Mouse (Mus musculus): Measurements from ENCODE around the gene Psmd9.

Psmd9 gene

DNA sequence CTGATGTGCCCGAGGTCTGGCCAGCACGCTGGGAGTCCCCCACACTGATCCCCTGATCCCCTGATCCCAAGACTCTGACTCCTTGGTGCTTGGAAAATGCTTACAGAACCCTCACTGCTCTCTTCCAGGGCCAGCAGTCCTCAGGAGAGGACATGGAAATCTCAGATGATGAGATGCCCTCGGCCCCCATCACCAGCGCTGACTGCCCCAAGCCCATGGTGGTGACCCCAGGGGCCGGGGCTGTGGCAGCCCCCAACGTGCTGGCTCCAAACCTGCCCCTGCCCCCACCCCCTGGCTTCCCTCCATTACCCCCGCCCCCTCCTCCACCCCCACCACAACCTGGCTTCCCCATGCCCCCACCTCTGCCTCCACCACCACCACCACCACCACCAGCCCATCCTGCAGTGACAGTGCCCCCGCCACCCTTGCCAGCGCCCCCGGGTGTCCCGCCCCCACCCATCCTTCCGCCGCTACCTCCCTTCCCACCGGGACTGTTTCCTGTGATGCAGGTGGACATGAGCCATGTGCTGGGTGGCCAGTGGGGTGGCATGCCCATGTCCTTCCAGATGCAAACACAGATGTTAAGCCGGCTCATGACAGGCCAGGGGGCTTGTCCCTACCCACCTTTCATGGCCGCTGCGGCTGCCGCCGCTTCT lies 17.4 kb upstream of the Psmd9 start:
- DNase-seq, result no peak

DNA sequence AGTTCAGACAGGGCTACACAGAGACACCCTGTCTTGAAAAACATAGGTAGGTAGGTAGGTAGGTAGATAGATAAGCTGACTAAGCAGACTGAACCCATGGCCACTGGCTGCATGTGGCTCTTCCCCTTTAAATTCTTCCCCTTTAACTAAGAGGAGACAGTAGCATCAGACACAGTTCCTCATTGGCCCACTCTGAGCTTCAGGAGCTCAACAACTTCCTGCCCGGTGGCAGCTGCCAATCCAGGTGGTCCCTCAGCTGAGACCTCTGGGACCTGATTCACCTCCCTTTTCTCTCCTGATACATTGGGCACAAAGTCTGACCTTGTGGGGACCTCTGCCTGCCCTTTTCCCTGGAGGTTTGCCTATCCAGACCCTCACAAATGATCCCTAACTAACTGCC lies 16.3 kb upstream of the Psmd9 start:
- no peak for DNase-seq

GRCm38 (mm10) chr5:123155425-123155824 lies 13.8 kb upstream of the Psmd9 start:
- DNase-seq, result peak; percentile 87

DNA sequence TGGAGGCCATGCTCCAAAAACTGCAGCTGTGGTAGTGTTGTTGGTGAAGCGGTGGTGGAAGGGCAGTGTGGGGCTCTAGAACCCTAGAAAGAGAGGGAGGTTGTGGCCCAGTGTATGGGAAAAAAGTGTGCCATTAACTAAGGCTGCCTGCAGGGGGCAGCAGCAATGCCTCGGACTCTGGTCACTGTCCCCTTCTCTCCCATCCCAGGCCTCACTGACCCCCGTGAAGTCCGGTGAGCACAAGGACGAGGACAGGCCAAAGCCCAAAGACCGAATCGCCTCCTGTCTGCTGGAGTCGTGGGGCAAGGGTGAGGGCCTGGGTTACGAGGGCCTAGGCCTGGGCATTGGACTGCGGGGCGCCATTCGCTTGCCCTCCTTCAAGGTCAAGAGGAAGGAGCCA lies 12.4 kb upstream of the Psmd9 start:
- DNase-seq, result no peak

GRCm38 (mm10) chr5:123157972-123158371 lies 11.2 kb upstream of the Psmd9 start:
- DNase-seq, result no peak

DNA sequence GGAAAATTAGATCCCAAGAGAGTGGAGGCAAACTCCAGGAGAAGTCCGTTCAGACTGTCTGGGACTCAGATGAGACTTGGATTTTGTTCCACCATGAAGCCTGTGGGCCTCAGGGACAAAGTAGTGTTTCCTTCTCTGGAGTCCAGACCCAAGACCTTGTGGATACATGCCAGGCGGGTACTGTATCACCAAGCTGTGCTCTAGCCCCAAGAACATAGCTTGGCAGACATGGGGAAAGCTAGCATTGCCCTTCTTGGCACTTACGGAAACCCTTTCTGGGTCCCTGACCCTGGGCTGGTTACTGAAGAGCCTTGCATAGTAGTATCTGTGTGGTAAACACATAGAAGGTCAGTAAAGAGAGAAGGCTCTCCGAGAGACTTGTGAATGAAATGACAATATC lies 9.8 kb upstream of the Psmd9 start:
- DNase-seq, result no peak

- no peak for DNase-seq
These were observed 9.3 kb upstream of the Psmd9 start for GRCm38 (mm10) chr5:123159866-123160265.

DNA sequence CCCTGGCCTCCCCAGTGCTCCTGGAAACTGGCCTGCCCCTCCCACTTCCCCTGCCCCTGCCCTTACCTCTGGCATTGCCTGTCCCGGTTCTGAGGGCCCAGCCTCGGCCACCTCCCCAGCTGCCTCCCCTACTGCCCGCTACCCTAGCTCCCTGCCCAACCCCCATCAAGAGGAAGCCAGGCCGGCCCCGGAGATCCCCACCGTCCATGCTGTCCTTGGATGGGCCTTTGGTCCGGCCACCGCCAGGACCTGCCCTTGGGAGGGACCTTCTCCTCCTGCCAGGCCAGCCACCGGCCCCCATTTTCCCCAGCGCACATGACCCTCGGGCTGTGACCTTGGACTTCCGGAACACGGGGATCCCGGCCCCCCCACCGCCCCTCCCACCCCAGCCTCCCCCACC lies 8.9 kb upstream of the Psmd9 start:
- DNase-seq, result no peak

- DNase-seq, result no peak
These were observed 6.3 kb upstream of the Psmd9 start for GRCm38 (mm10) chr5:123162942-123163341.

DNA sequence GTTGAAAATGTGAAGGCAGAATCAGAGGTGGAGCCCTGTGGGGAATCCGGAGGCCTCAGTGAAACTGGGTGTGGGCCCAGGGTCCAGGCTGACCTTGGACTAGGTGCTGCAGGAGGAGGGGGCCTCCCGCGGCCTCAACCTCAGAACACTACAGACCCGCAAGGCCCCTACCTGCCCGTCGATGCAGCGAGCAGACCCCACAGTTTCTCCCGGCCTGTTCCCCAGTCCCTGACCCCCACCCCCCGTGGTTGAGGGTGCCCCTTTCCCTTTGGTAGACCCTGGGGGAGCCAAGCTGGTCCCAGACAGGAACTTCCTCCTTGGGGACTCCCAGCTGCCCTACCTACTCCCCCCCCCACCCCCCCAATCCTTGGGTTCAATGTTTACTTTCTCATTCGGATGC lies 2.8 kb upstream of the Psmd9 start:
- no peak for DNase-seq

GRCm38 (mm10) chr5:123167591-123167990 lies 1.6 kb upstream of the Psmd9 start:
- DNase-seq, result no peak

DNA sequence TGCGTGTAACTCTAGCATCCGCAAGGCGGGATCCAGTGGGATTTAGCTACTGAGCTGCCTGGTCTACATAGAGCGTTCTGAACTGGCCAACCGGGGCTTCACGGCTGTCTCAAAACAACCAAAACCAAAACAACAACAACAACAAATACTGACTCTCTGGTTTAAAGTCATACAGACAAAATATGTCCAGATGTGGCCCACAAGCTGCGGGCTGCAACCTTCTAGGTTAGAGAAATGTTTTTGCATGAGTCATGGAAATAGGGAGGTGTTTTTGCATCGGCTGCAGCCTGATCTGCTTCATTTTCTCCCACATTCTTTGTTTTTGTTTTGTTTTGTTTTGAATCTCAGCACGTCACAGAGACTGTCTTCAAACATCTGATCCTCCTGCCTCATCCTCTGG lies 1.2 kb downstream of the Psmd9 start:
- no peak for DNase-seq

DNA sequence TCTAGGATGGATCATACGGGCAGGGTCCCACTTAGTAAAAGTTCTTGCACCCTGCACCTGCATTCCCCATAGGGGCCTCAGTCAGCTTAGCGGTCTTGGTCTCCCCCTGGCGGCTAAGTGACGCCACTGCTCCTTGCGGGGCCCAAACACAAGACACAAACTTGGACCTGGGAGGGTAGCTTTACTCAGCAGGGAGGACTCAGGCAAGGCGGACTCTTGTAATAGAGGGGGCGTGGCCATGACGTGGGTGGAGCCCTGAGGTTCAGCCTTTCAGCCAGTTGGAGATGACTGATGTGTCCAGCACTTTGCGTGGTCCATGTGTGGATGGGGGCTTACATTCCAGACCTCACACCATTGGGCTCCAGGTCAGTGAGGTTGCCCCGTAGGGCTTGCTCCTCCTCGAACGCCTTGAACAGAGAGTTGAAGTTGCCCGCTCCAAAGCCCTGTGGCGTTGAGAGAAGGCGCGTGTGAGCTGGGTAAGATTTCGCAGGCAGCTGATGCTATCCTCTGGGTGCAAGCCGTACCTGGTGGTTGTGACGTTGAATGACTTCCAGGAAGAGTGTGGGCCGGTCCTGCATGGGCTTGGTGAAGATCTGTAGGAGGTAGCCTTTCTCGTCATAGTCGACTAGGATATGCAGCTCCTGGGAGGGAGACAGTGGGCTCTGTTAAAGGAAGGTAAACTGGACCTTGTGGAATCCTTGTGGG lies 2.6 kb downstream of the Psmd9 start:
- peak; percentile 94 for DNase-seq

GRCm38 (mm10) chr5:123178792-123179191 lies 9.6 kb downstream of the Psmd9 start:
- DNase-seq, result no peak

- DNase-seq, result no peak
These were observed 11.2 kb downstream of the Psmd9 start for GRCm38 (mm10) chr5:123180390-123180789.

DNA sequence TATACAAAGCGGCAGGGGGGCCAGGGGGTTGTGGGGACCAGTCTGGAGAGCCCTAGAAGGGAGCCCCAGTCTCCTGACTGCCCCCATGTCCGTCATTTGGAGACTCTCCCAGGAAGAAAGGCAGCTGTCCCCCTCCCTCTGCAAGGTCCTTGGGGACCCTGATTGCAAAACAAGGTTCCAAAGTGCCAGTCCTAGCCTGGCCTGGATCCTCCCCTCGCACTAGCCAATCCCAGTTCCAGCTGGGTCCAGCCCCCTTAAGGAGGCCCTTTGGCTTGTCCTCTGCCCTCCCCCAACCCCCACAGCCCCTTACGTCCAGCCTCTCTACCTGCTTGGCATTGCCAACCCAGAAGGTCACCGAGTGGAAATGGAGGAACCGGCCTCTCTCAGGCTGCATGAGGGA lies 12.3 kb downstream of the Psmd9 start:
- no peak for DNase-seq

DNA sequence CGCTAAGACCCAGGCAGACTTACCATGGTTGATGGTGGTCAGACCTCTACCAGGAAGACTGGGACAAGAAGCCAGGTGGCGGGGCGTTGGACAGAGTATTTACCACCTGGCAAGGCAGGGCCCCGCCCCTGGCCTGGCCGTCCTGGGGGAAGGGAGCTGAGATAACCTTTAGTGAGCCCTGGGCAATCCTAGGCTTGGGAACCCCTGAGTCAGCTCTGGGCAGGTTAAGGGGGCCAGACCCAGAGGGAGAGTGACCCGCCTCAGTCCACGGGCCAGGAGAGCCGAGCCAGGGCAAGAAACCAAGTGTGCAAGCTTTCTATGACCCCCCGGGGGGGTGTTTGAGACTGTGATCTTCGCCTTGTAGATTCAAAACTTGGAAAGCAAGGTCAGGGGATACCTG lies 13.4 kb downstream of the Psmd9 start, which contains the start of gene Hpd:
Hpd (minus strand) TSS at position 77 of the 400 bp plus-strand sequence.
- no peak for DNase-seq

- DNase-seq, result peak; percentile 36
These were observed 16.8 kb downstream of the Psmd9 start for GRCm38 (mm10) chr5:123185966-123186365.

- DNase-seq, result no peak
These were observed 18.1 kb downstream of the Psmd9 start for GRCm38 (mm10) chr5:123187306-123187705.

GRCm38 (mm10) chr5:123190912-123191311 lies 21.7 kb downstream of the Psmd9 start:
- DNase-seq, result no peak

GRCm38 (mm10) chr5:123191427-123191826 lies 22.2 kb downstream of the Psmd9 start:
- no peak for DNase-seq

GRCm38 (mm10) chr5:123192606-123193150 lies 23.5 kb downstream of the Psmd9 start:
- no peak for DNase-seq

DNA sequence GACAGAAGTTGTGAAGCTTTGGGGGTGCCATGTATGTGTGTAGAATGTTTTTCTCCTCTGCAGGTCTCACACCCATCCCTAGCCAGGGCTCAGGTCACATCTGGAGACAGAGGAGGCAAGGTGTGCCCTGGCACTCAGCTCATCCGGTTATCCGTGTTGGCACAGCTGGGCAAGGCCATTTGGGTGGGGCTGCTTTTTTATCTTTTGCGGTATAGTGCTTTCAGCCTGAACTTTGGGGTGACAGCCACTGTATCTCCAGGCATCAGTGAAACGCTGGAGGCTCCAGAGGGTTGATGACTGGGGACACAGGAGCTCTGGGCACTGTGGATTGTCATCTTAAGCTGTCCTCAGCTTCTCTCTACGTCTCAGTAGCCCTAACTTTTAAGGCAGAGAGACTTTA lies 24.2 kb downstream of the Psmd9 start:
- no peak for DNase-seq

DNA sequence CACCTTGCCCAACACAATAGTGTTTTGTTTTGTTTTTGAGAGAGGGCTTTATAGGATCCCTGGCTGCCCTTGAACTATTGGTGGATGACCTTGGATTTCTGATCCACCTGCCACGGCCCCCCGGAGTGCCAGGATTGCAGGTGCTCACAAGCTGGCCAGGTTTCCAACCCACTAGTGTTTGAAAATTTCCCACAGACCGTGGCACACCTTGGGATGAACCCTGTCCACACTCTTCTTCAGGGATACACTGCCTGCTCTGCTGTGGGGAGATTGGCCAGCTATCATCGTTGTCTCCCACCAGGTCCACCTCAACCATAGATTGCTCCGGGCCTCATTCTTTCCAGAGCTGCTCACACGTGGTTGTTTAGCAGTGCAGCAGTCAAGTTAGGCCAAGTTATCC lies 25.6 kb downstream of the Psmd9 start:
- no peak for DNase-seq
